Mouse (Mus musculus) thymus, adult 2 months (tissue): ENCODE measurements at regions not wholly inside any gene's neighbourhood (a gene's known extent, or its start where the extent isn't known, plus 50 kb on each side); places are given as distances from the start of the nearest gene placed in this dataset.
"Not testable (repeated sequence)": the region's sequence is repeated elsewhere in the genome, so short reads cannot be mapped to it uniquely, and the experiment has no call there.

ENCODE experiments used
- DNase-seq: peaks from one replicate; pipeline ENCODE4 v3.0.0; 2021
- H3K27ac ChIP-seq: fragments of 200-500 bp; 2 replicates; pipeline ENCODE4 v1.5.1; 2012; ENCODE audit warnings: low read length, control low read depth; ENCODE audit not compliant: control insufficient read depth, insufficient read depth
- H3K27me3 ChIP-seq: fragments of 200-500 bp; 2 replicates; pipeline ENCODE4 v1.6.1; 2012; ENCODE audit warnings: mild to moderate bottlenecking, low read length, moderate library complexity, mixed read lengths; ENCODE audit not compliant: control insufficient read depth, insufficient read depth
- H3K36me3 ChIP-seq: fragments of 200-500 bp; 2 replicates; pipeline ENCODE4 v1.6.1; 2012; ENCODE audit warnings: mild to moderate bottlenecking, low read length, moderate library complexity; ENCODE audit not compliant: control insufficient read depth, insufficient read depth
- H3K4me1 ChIP-seq: fragments of 200-500 bp; replicated peaks from 2 replicates; pipeline ENCODE4 v1.6.1; 2012; ENCODE audit warnings: low read length; ENCODE audit not compliant: control insufficient read depth, insufficient read depth
- H3K4me3 ChIP-seq: fragments of 200-500 bp; 2 replicates; pipeline ENCODE4 v1.5.1; 2012; ENCODE audit warnings: mild to moderate bottlenecking, low read length, control low read depth, moderate library complexity; ENCODE audit not compliant: control insufficient read depth, insufficient read depth
- WGBS: fragments of 180-500 bp; shearing (Covaris S2); methylation state at CpG from one replicate; pipeline ENCODE4 v1.1.7; 2018; 5-methylcytosine and 5-hydroxymethylcytosine counted together

- H3K36me3 ChIP-seq, H3K27me3 ChIP-seq, H3K4me1 ChIP-seq, H3K27ac ChIP-seq, H3K4me3 ChIP-seq: not testable (repeated sequence)
- 90% methylated on average over 8 of the region's 8 CpGs for whole genome bisulfite sequencing
- peak; percentile 2 for DNase-seq
These were observed 103.1 kb downstream of the Btbd35f12 start for GRCm38 (mm10) chrX:33416321-33416720.
